Mouse (Mus musculus) gastrocnemius, postnatal 4 days (tissue): ENCODE results near the gene Rtl9. TPM values are rescaled to one million over a fixed set of nuclear protein-coding genes. Genes with fewer than 3 reads are reported as not detected.

ENCODE experiments used
- total RNA-seq, 2 experiments: library from RNA; stranded (reverse); gene quantifications; 2 replicates each; pipeline ENCODE4 v1.2.3; 2021

Gene Rtl9
- total RNA-seq, 2 experiments from 2014 or later = 2.6 to 3.1 TPM

Other genes starting within 250 kb of the Rtl9 start
- 10 to 100 TPM; 21.1 to 21.2 TPM for gene Ammecr1, start 132.9 kb upstream of the Rtl9 start, total RNA-seq